Mouse (Mus musculus) spleen, adult 2 months (tissue): ENCODE results near the gene Cct3.

Source experiments
- CTCF ChIP-seq: fragments of 200-500 bp; IDR thresholded peaks from 2 replicates; pipeline ENCODE4 v1.5.1; 2011; ENCODE audit warnings: mild to moderate bottlenecking, inconsistent platforms; ENCODE audit not compliant: insufficient read depth, insufficient read length, insufficient replicate concordance; ENCODE audit errors: extremely low read depth
- POLR2A ChIP-seq: fragments of 200-500 bp; IDR thresholded peaks from 2 replicates; pipeline ENCODE4 v1.6.1; 2011; ENCODE audit warnings: low read depth, low read length, inconsistent platforms

DNA sequence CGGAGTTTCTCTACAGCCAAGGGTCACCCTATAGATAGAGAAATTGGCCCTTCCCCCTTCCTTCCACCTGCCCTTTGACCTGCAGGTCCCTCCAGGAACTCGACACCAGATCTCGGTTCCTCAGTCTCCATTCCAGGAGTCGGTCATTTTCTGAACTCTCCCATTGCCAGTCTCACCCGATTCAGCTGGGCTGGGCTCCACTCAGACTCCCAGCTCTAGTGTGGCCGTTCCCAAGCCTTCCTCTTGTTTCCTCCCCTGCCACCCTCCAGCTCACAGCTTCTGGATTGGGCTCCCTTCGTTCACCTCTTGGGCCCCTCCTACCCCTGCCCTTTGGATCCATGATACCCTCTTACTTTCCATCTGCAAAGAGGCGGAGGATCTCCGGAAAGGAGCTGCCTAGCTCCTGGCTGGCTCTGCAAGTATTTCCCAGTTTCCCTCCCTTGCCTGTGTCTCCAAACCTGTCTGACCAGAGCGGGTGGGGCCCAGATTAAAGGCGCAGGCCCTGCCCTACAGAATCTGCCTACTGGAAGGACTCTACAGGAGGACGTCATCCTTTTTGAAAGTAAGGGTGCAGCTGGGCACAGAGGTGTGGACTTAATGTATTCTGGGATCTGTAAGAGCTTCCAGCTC is 37.2 kb downstream of the Cct3 start:
- TF ChIP-seq CTCF (no peak), POLR2A (no peak)
